Mouse (Mus musculus) kidney, adult 2 months (tissue): ENCODE measurements around the gene Neb. TPM values are rescaled to one million over a fixed set of nuclear protein-coding genes. Genes with fewer than 3 reads are reported as not detected.

Source experiments
- DNase-seq: peaks from one replicate; pipeline ENCODE4 v3.0.0; 2021
- H3K27ac ChIP-seq: fragments of 200-500 bp; 2 replicates; pipeline ENCODE4 v1.5.1; 2012; ENCODE audit warnings: low read depth, low read length, control low read depth, inconsistent platforms; ENCODE audit not compliant: insufficient read depth
- H3K27me3 ChIP-seq: fragments of 200-500 bp; replicated peaks from 2 replicates; pipeline ENCODE4 v1.6.1; 2012; ENCODE audit warnings: mild to moderate bottlenecking, moderate library complexity, low read length, inconsistent platforms; ENCODE audit not compliant: control insufficient read depth, insufficient read depth
- H3K36me3 ChIP-seq: fragments of 200-500 bp; 2 replicates; pipeline ENCODE4 v1.6.1; 2012; ENCODE audit warnings: mild to moderate bottlenecking, moderate library complexity, low read length, inconsistent platforms; ENCODE audit not compliant: control insufficient read depth, insufficient read depth
- H3K4me1 ChIP-seq: fragments of 200-500 bp; 2 replicates; pipeline ENCODE4 v1.6.1; 2011; ENCODE audit warnings: low read length; ENCODE audit not compliant: control insufficient read depth, insufficient read depth
- H3K4me3 ChIP-seq: fragments of 200-500 bp; 2 replicates; pipeline ENCODE4 v1.5.1; 2011; ENCODE audit warnings: mild to moderate bottlenecking, low read depth, low read length, control low read depth; ENCODE audit not compliant: insufficient read depth
- CTCF ChIP-seq: fragments of 200-500 bp; conservative IDR thresholded peaks from 2 replicates; pipeline ENCODE4 v1.5.1; 2011; ENCODE audit warnings: low read depth, mild to moderate bottlenecking, control low read depth, low read length, moderate library complexity, mixed read lengths; ENCODE audit not compliant: insufficient read depth, insufficient read length
- POLR2A ChIP-seq: fragments of 200-500 bp; IDR thresholded peaks from one replicate; pipeline ENCODE4 v1.6.1; 2011; ENCODE audit warnings: low read depth, low read length, control low read depth
- WGBS: fragments of 180-500 bp; shearing (Covaris S2); methylation state at CpG from one replicate; pipeline ENCODE4 v1.1.7; 2018; 5-methylcytosine and 5-hydroxymethylcytosine counted together
- polyA plus RNA-seq: library from polyadenylated mRNA; depleted of rRNA; stranded (reverse); fragments of >200 nt; gene quantifications from 2 replicates; pipeline ENCODE4 v1.2.3, GENCODE M21; 2012

Gene Neb
- polyA plus RNA-seq, 1 experiment: 5.9 TPM

DNA sequence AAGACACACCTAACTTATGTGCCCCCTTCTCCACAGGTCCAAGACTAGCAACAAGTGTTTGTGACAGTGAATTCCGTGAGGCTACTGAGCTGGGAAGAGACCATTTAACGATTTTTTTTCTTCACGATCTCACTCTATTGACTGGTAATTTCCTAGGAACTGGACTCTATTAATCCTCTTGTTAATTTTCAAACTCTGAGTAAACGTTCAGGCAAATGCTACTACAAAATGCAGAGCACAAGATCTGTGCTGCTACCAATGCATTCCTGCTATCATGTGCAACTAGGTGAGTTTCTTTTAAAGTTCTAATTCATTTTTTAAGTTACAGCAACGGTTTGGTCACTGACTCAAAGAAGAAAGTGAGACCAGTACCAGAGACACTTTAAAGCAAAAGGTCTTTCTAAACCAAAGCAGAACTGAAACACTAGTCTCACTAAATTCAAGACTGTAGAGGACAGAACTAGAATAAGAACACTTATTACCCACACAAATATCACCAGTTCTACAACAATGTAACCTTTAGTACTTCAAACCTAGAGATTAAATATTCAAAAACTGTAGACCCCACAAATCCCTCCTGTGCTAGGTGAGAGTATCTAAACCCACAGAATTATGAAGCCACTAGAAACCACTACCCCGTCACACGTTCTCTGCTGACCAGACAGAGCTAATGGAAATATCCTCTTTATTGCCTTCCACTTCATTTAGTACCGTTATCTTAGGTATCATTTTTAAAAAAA is 44.8 kb upstream of the Neb start:
- Histone ChIP-seq H3K27ac (no peak overlapping the region), H3K4me1 (peaks cover 19% of the 10 kb centered on the region), H3K27me3 (no peaks in the 10 kb centered on the region), H3K4me3 (0 out of 2 replicates have a peak overlapping the region, but pooled peaks have one; percentile 27), H3K36me3 (no peaks in the 10 kb centered on the region)
- no peak for TF ChIP-seq CTCF
- TF ChIP-seq POLR2A: no peak
- 24% methylated on average over 8 of the region's 8 CpGs for WGBS
- peak; percentile 35 for DNase-seq

DNA sequence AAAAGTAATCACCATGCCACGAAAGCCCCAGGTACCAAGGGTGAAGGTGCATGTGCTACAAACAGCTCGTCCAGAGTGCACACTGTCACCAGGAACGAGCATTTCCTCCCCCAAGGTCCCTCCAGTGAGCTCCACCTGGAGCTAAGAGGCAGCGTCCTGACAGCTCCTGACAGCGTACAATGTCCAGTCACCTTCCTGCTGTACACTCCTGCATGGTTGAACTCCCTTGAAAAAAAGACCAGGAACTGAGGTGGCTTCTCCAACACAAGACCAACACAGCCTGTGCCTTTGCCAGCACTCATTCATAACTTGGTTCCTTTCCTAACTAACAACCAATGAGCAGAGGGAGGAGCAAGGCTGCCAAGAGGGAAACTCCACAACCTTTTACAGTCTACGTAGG is 42.9 kb upstream of the Neb start:
- H3K27ac ChIP-seq: no peak overlapping the region
- peak; percentile 88 for DNase-seq
- no peak overlapping the region for H3K4me3 ChIP-seq
- peaks cover 22% of the 10 kb centered on the region for H3K4me1 ChIP-seq
- 33% methylated on average over 6 of the region's 6 CpGs for WGBS
- no peaks in the 10 kb centered on the region for H3K27me3 ChIP-seq
- H3K36me3 ChIP-seq: no peaks in the 10 kb centered on the region
- no peak for TF ChIP-seq POLR2A

DNA sequence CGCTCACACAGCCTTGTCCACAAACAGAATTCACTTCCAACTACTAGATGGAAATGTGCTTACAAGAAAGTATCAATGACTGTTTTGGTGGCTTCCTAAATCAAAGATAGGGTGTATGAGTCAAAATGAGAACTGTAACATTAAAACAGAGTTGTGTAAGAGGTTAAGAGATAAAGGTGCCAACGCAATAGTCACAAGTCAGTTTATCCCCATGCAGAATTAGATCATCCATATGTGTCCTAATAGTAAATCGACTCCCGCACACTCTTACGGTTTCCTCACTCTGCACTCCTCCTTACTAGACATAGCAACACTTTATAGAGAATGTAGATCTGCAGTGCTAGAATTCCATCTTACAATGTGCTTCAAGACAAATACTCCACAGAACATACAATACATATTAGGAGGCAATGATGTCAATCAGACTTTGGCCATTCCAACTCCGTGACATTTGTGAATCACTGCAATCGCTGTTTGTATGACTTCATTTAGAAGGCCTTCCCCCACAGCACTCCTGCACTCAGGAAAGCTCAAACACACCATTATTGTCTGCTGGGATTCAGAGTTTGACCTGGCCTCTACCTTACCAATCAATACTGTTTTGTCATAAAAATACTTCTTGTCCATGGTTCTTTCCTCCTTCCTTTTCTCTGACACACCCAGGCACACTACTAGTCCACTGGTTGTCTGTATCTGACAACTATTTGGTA is 41.9 kb upstream of the Neb start:
- no peak for DNase-seq
- H3K36me3 ChIP-seq: peaks cover 5% of the 10 kb centered on the region

DNA sequence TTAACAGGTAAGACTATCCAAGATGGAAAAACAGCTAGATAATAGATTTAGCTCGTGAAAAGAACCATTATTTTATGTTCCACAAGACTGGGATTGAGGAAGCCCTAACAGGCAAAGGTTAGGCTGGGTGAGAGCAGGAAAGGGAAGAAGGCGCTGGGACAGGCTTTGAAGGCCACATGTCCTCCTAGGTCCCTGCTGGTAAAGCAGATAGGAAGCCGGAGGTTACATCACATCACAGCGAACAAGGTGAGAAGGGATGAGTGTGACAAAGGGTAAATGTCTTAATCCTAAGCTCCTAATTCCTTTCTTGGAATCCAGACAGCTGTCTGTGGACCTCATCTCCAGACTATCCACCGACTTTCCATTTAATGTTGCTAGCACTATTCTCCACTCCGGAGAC is 41.0 kb upstream of the Neb start:
- DNase-seq: no peak
- Histone ChIP-seq H3K27ac (no peak overlapping the region), H3K27me3 (no peaks in the 10 kb centered on the region), H3K4me1 (peaks cover 20% of the 10 kb centered on the region), H3K4me3 (no peak overlapping the region), H3K36me3 (peaks cover 5% of the 10 kb centered on the region)
- 65% methylated on average over 6 of the region's 6 CpGs for WGBS
- no peak for TF ChIP-seq CTCF
- no peak for TF ChIP-seq POLR2A

More for the DNA sequence above, 41.9 kb upstream of the Neb start:
- no peak overlapping the region for H3K27ac ChIP-seq
- H3K27me3 ChIP-seq: no peaks in the 10 kb centered on the region
- TF ChIP-seq CTCF: no peak
- no peak for TF ChIP-seq POLR2A
- H3K4me1 ChIP-seq: peaks cover 20% of the 10 kb centered on the region
- 87% methylated on average over 7 of the region's 7 CpGs for WGBS
- H3K4me3 ChIP-seq: no peak overlapping the region

DNA sequence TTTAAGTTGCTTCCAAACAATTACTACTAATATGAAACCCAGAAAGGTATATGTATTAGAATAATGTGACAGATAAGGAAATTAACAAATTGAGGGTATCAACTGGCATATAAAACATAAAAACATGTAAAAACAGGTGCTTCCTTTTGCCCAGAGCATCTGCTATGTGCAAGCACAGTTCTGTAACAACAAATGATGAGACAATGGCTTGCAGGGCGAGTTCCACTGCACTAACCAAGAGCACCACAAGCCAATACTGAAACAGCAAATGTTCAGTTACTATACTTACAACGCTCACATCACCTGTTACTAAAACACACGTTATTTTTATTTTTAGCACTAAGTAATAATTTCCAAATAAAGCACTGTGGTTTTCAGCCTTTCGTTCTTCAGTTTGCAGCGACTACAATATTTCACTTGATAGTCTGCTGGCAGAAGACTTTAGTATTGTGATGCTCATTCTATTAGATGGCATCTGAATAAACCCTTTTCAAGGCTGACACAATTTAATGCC is 34.3 kb upstream of the Neb start:
- Histone ChIP-seq H3K27me3 (no peaks in the 10 kb centered on the region), H3K36me3 (peaks cover 23% of the 10 kb centered on the region), H3K4me3 (no peak overlapping the region), H3K27ac (no peak overlapping the region), H3K4me1 (0 out of 2 replicates have a peak, but pooled peaks cover 3% of the 10 kb centered on the region)
- WGBS: 97% methylated on average over 5 of the region's 5 CpGs
- DNase-seq: no peak
- TF ChIP-seq POLR2A: no peak
- TF ChIP-seq CTCF: no peak

DNA sequence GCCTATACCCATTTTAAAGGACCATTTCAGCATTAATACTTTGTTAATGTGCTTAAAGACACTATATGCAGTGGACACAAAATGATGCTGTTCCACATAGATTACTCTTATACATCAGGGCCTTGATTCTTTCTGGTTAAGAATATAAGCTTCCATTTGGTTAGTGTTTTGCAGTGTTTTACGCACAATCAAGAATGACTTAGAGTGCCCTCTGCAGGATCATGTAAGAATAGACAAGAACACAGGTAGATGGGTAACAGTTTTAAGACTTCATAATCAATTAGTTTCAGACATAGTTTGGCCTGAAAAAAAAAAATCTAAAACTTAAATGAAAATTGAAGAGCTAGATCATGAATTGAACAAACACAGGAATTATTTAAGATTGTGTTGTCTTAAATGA is 28.2 kb upstream of the Neb start:
- Histone ChIP-seq H3K4me3 (no peak overlapping the region), H3K4me1 (no peaks in the 10 kb centered on the region), H3K27me3 (no peaks in the 10 kb centered on the region), H3K27ac (no peak overlapping the region), H3K36me3 (peaks cover 19% of the 10 kb centered on the region)
- DNase-seq: peak; percentile 28
- whole genome bisulfite sequencing: 71% methylated on average over 1 of the region's 1 CpGs
- TF ChIP-seq POLR2A: no peak
- TF ChIP-seq CTCF: 0 out of 2 replicates have a peak, but pooled peaks have one; percentile 20

DNA sequence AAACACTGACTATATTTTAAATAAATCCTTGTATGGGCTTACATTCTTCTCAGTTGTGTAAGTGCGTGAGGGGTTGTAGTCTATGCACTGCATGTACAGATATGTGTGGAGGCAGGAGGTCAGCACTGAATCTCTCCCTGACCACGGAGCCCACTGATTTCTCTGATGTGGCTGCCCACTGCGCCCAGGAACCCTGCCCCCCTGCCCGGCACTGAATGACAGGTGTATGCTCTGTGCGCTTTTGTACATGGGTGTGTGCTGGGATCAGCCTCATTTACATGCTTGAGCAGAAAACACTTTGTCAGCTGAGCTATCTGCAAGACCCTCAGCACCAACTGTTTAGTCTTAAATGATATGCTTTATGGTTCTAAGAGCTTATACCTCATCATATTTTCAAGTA is 27.0 kb upstream of the Neb start:
- H3K27ac ChIP-seq: no peak overlapping the region
- no peak for DNase-seq
- TF ChIP-seq CTCF (no peak), POLR2A (no peak)
- H3K27me3 ChIP-seq: no peaks in the 10 kb centered on the region
- H3K4me1 ChIP-seq: no peaks in the 10 kb centered on the region
- H3K36me3 ChIP-seq: peaks cover 11% of the 10 kb centered on the region
- 93% methylated on average over 5 of the region's 5 CpGs for WGBS
- H3K4me3 ChIP-seq: no peak overlapping the region
